Mouse (Mus musculus): Measurements from ENCODE around the gene Gm20479.
A peak's percentile ranks its signal among the peaks of the same experiment; 100 is the strongest.

GRCm38 (mm10) chr7:27306161-27307160, 50.8 kb downstream of the Gm20479 start:
- TF ChIP-seq CTCF (IDR thresholded peaks at IDR 0.05; ENCODE audit: extremely low read depth, insufficient read depth, low read length): peak; percentile 63
- no peak for TF ChIP-seq POLR2A (IDR thresholded peaks at IDR 0.05; ENCODE audit: extremely low read depth, insufficient read depth, low read length)

Measured in cortical plate, adult 2 months (tissue).